Mouse (Mus musculus): ENCODE results near the gene Irgq. TPM values are rescaled to one million over a fixed set of nuclear protein-coding genes. Genes with fewer than 3 reads are reported as not detected.
"Not testable (repeated sequence)": the region's sequence is repeated elsewhere in the genome, so short reads cannot be mapped to it uniquely, and the experiment has no call there.

Irgq gene
- 31.8 and 33.2 TPM in 2 replicates for polyA plus RNA-seq (2015; fragmentation: Nextera tagmentation; extraction: Ambion mirVana)

DNA sequence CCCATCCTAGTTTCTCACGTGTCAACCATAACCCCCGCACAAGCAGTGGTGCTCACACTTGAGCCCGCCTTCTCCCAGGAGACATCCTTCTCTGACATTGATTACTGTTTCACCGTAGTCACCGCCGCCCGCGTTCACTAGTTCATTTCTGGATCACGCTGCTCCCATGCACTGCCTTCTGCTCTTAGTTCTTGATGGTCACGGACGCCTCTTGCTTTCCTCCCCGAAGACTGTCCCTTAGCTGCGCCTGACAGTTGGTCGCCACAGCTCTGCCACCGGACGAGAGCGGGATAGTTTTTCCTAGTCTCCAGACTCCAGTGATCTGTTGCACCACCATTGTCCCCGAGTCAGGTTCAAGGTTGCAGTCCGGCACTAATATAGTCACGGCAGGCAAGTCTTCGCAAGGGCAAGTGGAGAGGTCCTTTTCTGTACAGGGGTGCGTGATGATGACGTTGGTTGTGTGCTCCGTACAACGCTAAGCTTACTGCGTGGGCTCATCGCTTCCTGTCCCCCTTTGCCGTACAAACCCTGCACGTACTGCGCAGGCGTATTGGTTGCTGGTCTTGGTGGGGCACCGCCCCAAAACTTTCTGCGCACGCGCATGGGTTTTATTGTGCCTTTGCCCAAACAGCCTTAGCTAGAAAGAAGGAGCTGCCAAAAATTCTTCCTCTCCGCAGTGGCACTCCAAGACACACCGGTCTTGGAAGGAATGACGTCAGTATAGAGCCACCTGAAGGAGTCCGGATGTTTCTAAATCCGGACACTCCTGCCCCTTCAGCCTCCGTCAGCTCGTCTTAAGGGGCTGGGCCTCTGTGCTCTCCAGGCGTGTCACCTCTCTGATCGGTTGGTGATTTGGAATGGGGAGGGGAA lies at the start of gene Irgq:
Irgq (plus strand) TSS at position 628 of the 870 bp plus-strand sequence.
- peak within 1 kb of the TSS; percentile 67 for H3K4me3 ChIP-seq
- H3K4me1 ChIP-seq = peaks cover 43% of the 10 kb centered on the region
- peak; percentile 94 for ATAC-seq (replicated peaks)
- peak within 1 kb of the TSS; percentile 94 for H3K27ac ChIP-seq
- H3K9ac ChIP-seq = peak within 1 kb of the TSS; percentile 90
- H3K4me2 ChIP-seq = peak within 1 kb of the TSS; percentile 85
- H3K36me3 ChIP-seq (replicated peaks) = peaks cover 12% of the 10 kb centered on the region
- no peaks in the 10 kb centered on the region for H3K27me3 ChIP-seq (replicated peaks)
- under 1% methylated on average over 44 of the region's 44 CpGs for WGBS
- H3K9me3 ChIP-seq = no peaks in the 10 kb centered on the region

DNA sequence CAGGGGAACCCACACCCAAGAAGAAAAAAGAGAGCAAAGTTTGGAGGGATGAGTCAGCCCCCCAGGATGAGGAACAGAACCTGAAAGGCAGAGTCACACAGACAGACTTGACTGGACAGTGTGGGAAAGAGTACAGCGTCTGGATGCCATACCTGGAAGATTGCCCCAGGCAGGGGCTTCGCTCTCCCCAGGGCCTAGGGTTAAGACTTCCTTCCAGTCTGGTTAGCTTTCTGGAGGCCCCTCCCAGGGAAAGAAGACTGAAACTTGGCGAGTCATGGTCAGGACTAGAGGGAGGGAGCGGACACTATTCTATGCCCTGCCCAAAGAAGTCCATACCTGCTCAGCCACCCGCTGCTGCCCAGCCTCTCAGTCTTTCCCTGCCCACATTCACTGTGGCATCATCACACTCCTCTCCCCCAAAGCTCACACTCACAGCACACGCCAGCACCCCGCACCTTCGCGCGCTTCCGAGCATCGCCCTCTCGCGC lies 49.5 kb upstream of the Irgq start:
- WGBS = 10% methylated on average over 14 of the region's 14 CpGs
- Histone ChIP-seq H3K27ac (peak overlapping the region; percentile 86), H3K4me1 (peaks cover 52% of the 10 kb centered on the region), H3K36me3 (replicated peaks) (no peaks in the 10 kb centered on the region), H3K9ac (peak overlapping the region; percentile 89), H3K4me3 (peak overlapping the region; percentile 78), H3K4me2 (peak overlapping the region; percentile 72), H3K27me3 (replicated peaks) (no peaks in the 10 kb centered on the region), H3K9me3 (no peaks in the 10 kb centered on the region)
- peak; percentile 64 for ATAC-seq (replicated peaks)

- Histone ChIP-seq H3K4me2 (peak within 1 kb of the TSS; percentile 72), H3K36me3 (replicated peaks) (no peaks in the 10 kb centered on the region), H3K9ac (peak within 1 kb of the TSS; percentile 89), H3K27me3 (replicated peaks) (no peaks in the 10 kb centered on the region), H3K4me1 (peaks cover 58% of the 10 kb centered on the region), H3K9me3 (no peaks in the 10 kb centered on the region), H3K4me3 (peak within 1 kb of the TSS; percentile 78), H3K27ac (peak within 1 kb of the TSS; percentile 86)
- peak; percentile 87 for ATAC-seq (replicated peaks)
- under 1% methylated on average over 59 of the region's 83 CpGs for WGBS
Observed at GRCm38 (mm10) chr7:24481474-24482207, 48.8 kb upstream of the Irgq start, which contains the start of gene Cadm4. TSS of gene Cadm4 (plus strand) at chr7:24482023.

GRCm38 (mm10) chr7:24482208-24483020 lies 48.1 kb upstream of the Irgq start:
- peak overlapping the region; percentile 78 for H3K4me3 ChIP-seq
- peak; percentile 10 for ATAC-seq (replicated peaks)
- H3K4me1 ChIP-seq = peaks cover 66% of the 10 kb centered on the region
- H3K27ac ChIP-seq = peak overlapping the region; percentile 86
- no peaks in the 10 kb centered on the region for H3K36me3 ChIP-seq (replicated peaks)
- H3K27me3 ChIP-seq (replicated peaks) = no peaks in the 10 kb centered on the region
- peak overlapping the region; percentile 72 for H3K4me2 ChIP-seq
- WGBS = 1% methylated on average over 23 of the region's 38 CpGs
- H3K9ac ChIP-seq = peak overlapping the region; percentile 89
- no peaks in the 10 kb centered on the region for H3K9me3 ChIP-seq

DNA sequence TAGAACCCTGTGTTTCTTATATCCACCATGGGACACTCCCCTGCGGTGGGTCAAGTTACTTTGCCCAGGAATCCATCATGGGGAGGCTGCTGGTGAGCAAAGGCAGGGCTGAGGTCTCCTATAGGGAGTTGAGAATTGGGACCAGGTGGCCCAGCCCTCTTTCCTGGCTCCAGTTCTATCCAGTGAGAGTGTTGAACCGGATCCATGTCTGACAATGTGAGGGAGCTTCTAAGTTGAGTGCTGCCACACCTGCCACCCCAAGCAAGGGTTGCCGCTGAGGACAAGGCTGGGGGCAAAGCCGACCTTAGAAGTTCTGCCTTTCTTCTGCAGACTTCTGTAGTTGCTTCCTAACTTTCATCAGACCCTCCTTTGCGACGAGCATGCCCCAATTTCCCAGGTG lies 47.2 kb upstream of the Irgq start:
- not testable (repeated sequence) for H3K27me3 ChIP-seq (replicated peaks); ATAC-seq (replicated peaks); H3K27ac ChIP-seq; H3K36me3 ChIP-seq (replicated peaks); H3K9me3 ChIP-seq
- 61% methylated on average over 6 of the region's 6 CpGs for WGBS
- peak overlapping the region; percentile 89 for H3K9ac ChIP-seq
- H3K4me3 ChIP-seq = peak overlapping the region; percentile 78
- H3K4me1 ChIP-seq = peaks cover 71% of the 10 kb centered on the region
- H3K4me2 ChIP-seq = peak overlapping the region; percentile 72

DNA sequence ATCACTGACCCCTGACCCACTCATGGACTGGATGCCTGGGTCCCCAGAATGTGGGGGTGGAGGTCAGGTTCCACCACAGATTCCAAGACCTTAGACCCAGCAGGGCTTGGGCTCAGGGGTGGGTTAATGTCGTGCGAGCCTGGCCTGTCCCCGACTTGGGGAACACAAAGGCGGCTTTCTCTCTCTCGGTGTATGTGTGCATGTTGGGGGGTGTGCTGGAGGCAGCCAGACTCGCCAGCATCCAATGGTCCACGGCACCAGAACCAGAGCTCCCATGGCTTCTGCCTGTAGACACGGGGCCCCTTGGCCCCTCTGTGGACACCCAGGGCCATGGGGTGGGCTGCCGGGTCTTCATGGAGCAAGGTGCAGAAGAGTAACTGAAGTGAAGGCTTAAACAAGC lies 45.0 kb upstream of the Irgq start:
- peaks cover 62% of the 10 kb centered on the region for H3K4me1 ChIP-seq
- WGBS = 79% methylated on average over 9 of the region's 9 CpGs
- H3K27ac ChIP-seq = peak overlapping the region; percentile 68
- no peaks in the 10 kb centered on the region for H3K27me3 ChIP-seq (replicated peaks)
- no peak for ATAC-seq (replicated peaks)
- H3K36me3 ChIP-seq (replicated peaks) = 0 out of 2 replicates have a peak, but pooled peaks cover 5% of the 10 kb centered on the region
- H3K9me3 ChIP-seq = no peaks in the 10 kb centered on the region
- no peak overlapping the region for H3K9ac ChIP-seq
- peak overlapping the region; percentile 51 for H3K4me2 ChIP-seq
- H3K4me3 ChIP-seq = peak overlapping the region; percentile 32

DNA sequence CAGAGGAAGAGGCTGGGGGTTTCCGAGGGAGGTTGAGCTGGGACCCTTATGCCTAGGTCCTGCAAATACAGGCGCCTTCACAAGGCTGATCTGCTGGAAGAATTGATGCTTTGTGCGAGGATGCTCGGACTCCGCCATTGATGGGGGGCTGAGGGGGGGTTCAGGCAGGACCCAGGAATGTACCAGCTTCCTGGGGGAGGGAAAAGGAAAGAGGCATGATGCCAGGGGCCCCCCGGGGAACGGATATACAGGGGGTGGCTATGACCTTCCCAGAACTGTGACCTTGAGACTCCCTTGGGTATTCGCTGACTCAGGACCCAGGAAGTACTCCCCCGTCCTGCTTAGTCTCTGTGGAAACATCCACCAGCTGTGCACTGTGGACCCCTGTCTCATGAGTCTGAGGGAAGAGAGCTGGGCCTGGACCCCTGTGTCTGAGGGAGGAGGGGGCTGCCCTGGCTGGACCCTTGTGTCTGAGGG lies 43.8 kb upstream of the Irgq start:
- peak overlapping the region; percentile 41; the same call in 1 of the 2 replicates for H3K9ac ChIP-seq
- 0 out of 2 replicates have a peak, but pooled peaks cover 5% of the 10 kb centered on the region for H3K36me3 ChIP-seq (replicated peaks)
- H3K27ac ChIP-seq = peak overlapping the region; percentile 68
- peak overlapping the region; percentile 51 for H3K4me2 ChIP-seq
- no peaks in the 10 kb centered on the region for H3K9me3 ChIP-seq
- H3K4me3 ChIP-seq = peak overlapping the region; percentile 32
- WGBS = 40% methylated on average over 9 of the region's 9 CpGs
- no peaks in the 10 kb centered on the region for H3K27me3 ChIP-seq (replicated peaks)
- peaks cover 54% of the 10 kb centered on the region for H3K4me1 ChIP-seq
- ATAC-seq (replicated peaks) = peak; percentile 35; the same call in 1 of the 2 replicates

DNA sequence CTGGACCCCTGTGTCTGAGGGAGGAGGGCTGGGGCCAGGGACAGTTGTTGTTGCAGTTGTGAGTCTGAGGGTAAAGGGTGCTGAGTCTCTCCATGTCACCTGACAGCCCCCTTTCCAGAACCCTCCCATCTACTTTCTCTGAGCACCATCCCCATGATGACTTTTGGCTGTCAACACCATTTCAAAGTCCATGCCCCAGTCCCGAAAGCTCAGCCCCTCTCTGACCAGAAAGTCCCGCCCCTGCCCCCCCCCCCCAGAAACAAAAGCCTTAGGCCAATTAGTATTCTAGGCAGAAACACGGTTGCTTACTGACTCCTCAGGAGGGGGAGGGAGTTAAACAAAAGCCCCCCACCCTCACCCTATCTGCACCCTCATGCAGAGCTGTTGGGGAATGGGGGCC lies 43.1 kb upstream of the Irgq start:
- Histone ChIP-seq H3K4me3 (no peak overlapping the region), H3K4me2 (peak overlapping the region; percentile 51), H3K27me3 (replicated peaks) (no peaks in the 10 kb centered on the region), H3K4me1 (peaks cover 54% of the 10 kb centered on the region), H3K9ac (peak overlapping the region; percentile 41; the same call in 1 of the 2 replicates), H3K36me3 (replicated peaks) (0 out of 2 replicates have a peak, but pooled peaks cover 5% of the 10 kb centered on the region), H3K9me3 (no peaks in the 10 kb centered on the region), H3K27ac (peak overlapping the region; percentile 68)
- 25% methylated on average over 3 of the region's 3 CpGs for WGBS
- no peak for ATAC-seq (replicated peaks)

DNA sequence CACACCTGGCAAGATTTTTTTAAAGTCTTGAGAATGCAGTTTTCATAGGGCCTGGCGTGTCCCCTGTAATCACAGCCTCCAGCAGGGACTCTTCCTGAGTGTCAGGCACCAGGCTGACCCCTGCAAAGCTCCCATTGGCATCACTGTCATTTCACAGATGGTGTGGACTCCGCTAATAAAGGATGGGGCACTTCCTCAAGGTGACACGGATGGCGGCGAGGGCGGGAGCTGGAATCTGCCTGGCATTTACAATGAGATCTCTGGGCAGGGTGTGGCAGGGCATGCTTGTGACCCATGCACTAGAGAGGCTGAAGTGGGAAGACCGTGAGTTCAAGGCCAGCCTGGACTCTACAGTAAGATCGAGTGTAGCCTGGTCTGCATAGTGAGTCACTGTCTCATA lies 42.2 kb upstream of the Irgq start:
- Histone ChIP-seq H3K27me3 (replicated peaks) (no peaks in the 10 kb centered on the region), H3K9me3 (no peaks in the 10 kb centered on the region), H3K4me3 (no peak overlapping the region), H3K36me3 (replicated peaks) (0 out of 2 replicates have a peak, but pooled peaks cover 5% of the 10 kb centered on the region), H3K4me2 (no peak overlapping the region), H3K4me1 (peaks cover 48% of the 10 kb centered on the region), H3K9ac (no peak overlapping the region), H3K27ac (peak overlapping the region; percentile 68; the same call in 1 of the 2 replicates)
- no peak for ATAC-seq (replicated peaks)
- WGBS = 85% methylated on average over 8 of the region's 8 CpGs

- peaks cover 19% of the 10 kb centered on the region for H3K4me1 ChIP-seq
- ATAC-seq (replicated peaks) = no peak
- H3K36me3 ChIP-seq (replicated peaks) = peaks cover 22% of the 10 kb centered on the region
- H3K9ac ChIP-seq = no peak overlapping the region
- H3K4me2 ChIP-seq = no peak overlapping the region
- 20% methylated on average over 43 of the region's 43 CpGs for WGBS
- H3K27ac ChIP-seq = no peak overlapping the region
- no peaks in the 10 kb centered on the region for H3K9me3 ChIP-seq
- no peaks in the 10 kb centered on the region for H3K27me3 ChIP-seq (replicated peaks)
- no peak overlapping the region for H3K4me3 ChIP-seq
Observed at GRCm38 (mm10) chr7:24499856-24500577, 30.5 kb upstream of the Irgq start.

DNA sequence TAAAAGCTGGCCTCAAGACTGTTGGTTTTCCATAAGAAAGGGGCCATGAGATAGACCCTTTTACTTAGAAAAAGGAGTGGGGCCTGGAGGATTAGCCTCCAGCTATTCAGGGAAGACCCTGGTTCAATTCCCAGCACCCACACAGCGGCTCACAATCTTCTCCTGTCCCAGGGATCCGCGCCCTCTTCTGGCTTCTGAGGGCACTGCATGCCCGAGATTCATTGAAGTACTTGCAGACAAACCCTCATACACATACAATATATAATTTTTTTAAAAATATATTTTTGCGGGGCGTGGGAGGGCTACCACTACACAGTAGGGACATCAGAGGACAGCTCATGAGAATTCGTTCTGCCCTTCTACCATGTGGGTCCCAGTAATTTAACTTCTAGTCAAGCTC lies 29.6 kb upstream of the Irgq start:
- Histone ChIP-seq H3K9me3 (no peaks in the 10 kb centered on the region), H3K27me3 (replicated peaks) (no peaks in the 10 kb centered on the region), H3K27ac (no peak overlapping the region), H3K4me1 (peaks cover 28% of the 10 kb centered on the region), H3K9ac (no peak overlapping the region), H3K36me3 (replicated peaks) (peaks cover 22% of the 10 kb centered on the region), H3K4me2 (no peak overlapping the region), H3K4me3 (no peak overlapping the region)
- no peak for ATAC-seq (replicated peaks)
- 32% methylated on average over 7 of the region's 7 CpGs for WGBS
